Mouse (Mus musculus) C2C12 (cell line): Measurements from ENCODE around the gene Rnf123.

Experiments
- CEBPB ChIP-seq: IDR thresholded peaks from one replicate; pipeline ENCODE4 v1.6.1; 2011; ENCODE audit warnings: low read depth, mild to moderate bottlenecking, control low read depth, moderate library complexity
- CTCF ChIP-seq: IDR thresholded peaks from one replicate; pipeline ENCODE4 v1.5.1; 2011; ENCODE audit not compliant: control insufficient read depth, insufficient read depth, insufficient read length
- MYOG ChIP-seq: IDR thresholded peaks from one replicate; pipeline ENCODE4 v1.6.1; 2011; ENCODE audit not compliant: control insufficient read depth, insufficient read length; ENCODE audit errors: extremely low read depth
- USF1 ChIP-seq: IDR thresholded peaks from one replicate; pipeline ENCODE4 v1.6.1; 2011; ENCODE audit warnings: low read depth, mild to moderate bottlenecking, control low read depth, moderate library complexity

DNA sequence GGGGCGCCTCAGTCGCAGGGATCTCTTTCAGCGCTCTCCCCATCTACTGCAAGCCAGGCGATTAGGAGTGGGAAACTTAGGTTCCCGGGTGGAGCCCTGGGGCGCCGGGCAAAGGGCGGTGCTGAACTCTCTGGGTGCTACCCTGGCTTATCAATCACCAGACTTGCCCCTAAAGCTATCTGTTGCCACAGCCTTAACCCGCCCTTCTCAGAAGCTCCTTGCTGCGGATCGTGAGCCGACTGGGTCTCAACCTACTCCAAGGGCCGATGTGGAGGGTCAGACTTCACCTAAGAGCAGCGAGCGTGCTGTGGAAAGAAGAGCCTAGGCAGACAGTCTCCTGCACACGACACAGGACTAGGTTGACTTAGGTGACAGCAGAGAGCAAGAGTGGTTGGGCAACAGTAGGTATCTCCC is 11.9 kb upstream of the Rnf123 start:
- TF ChIP-seq CTCF (no peak), USF1 (no peak), CEBPB (no peak), MYOG (no peak)
